Mouse (Mus musculus) duodenum, adult 2 months (tissue): ENCODE data around the gene Chadl. TPM values are rescaled to one million over a fixed set of nuclear protein-coding genes. Genes with fewer than 3 reads are reported as not detected.

Experiments used
- polyA plus RNA-seq: library from polyadenylated mRNA; depleted of rRNA; stranded (reverse); fragments of >200 nt; gene quantifications from 2 replicates; pipeline ENCODE4 v1.2.3, GENCODE M21; 2012; ENCODE audit warnings: low replicate concordance; rRNA removed

Chadl gene
- 3.8 and 4.4 TPM in 2 replicates for polyA plus RNA-seq

GRCm38 (mm10) chr15:81697175-81697574 is at the start of gene Chadl:
TSS of gene Chadl (minus strand) at chr15:81697287.

DNA sequence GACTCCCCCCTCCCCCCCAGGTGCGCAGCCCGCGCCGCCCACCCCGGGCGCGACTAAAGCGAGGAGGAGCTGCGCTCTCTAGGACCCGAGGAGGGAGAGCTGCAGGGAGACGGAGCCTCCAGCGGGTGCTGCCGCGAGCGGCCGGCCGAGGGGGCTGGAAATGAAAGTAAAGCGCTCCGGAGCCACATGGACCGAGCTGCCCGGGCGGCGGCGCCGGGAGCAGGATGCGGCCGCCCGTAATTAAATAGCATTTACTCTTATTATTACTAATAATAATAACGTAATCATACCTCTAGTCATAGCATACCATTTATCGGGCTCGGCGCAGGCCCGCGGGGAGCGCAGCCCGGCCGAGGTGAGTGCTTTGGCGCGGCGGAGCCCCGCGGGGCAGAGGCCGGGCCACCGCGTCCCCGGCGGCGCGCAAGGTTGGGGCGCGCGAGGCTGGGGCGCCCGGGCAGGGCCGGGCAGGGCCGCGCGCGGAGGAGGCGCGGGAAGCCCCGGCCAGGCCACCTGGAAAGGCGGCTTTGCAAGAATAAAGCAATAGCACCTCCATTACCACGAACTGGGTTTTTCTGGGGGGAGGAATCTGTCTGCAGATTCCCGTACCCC is 48.0 kb upstream of the Chadl start, which contains the start of the genes Zc3h7b and Rangap1:
Zc3h7b (plus strand) TSS at position 66 of the 609 bp plus-strand sequence.
Rangap1 (minus strand) TSS at position 539 of the 609 bp plus-strand sequence.

GRCm38 (mm10) chr15:81663697-81664561 is 33.2 kb downstream of the Chadl start, which contains the start of gene L3mbtl2:
TSS of gene L3mbtl2 (plus strand) at chr15:81663889.

Other genes with a start within 250 kb of the Chadl start
- 9.8 and 10.6 TPM in 2 replicates for gene Rbx1, start 231.0 kb downstream of the Chadl start, polyA plus RNA-seq
- gene Ep300, start 111.9 kb downstream of the Chadl start, polyA plus RNA-seq: 15.7 and 17.1 TPM in 2 replicates
- gene L3mbtl2, start 33.4 kb downstream of the Chadl start, polyA plus RNA-seq: 6.6 and 9.0 TPM in 2 replicates
- gene Zc3h7b, start 47.8 kb upstream of the Chadl start, polyA plus RNA-seq: 5.1 and 12.8 TPM in 2 replicates
- gene Rangap1, start 48.2 kb upstream of the Chadl start, polyA plus RNA-seq: 15.5 and 20.1 TPM in 2 replicates
- 8.6 and 10.7 TPM in 2 replicates for gene Tef, start 105.1 kb upstream of the Chadl start, polyA plus RNA-seq
- 29.8 and 45.1 TPM in 2 replicates for gene Tob2, start 161.5 kb upstream of the Chadl start, polyA plus RNA-seq
- 32.6 and 40.1 TPM in 2 replicates for gene Phf5a, start 174.6 kb upstream of the Chadl start, polyA plus RNA-seq
- gene Aco2, start 175.0 kb upstream of the Chadl start, polyA plus RNA-seq: 296 and 436 TPM in 2 replicates
- 4.4 and 5.0 TPM in 2 replicates for gene Polr3h, start 229.0 kb upstream of the Chadl start, polyA plus RNA-seq
- gene Csdc2, start 239.5 kb upstream of the Chadl start, polyA plus RNA-seq: 1.7 and 4.3 TPM in 2 replicates